Mouse (Mus musculus) brain, embryonic 14.5 days (tissue): ENCODE results near the gene Pnkd.
A peak's percentile ranks its signal among the peaks of the same experiment; 100 is the strongest.

ENCODE experiments used
- CTCF ChIP-seq: fragments of 200-500 bp; IDR thresholded peaks from 2 replicates; pipeline ENCODE4 v1.5.1; 2012; ENCODE audit warnings: inconsistent platforms, mild to moderate bottlenecking, moderate library complexity, borderline replicate concordance; ENCODE audit not compliant: insufficient read depth, insufficient read length; ENCODE audit errors: extremely low read depth
- POLR2A ChIP-seq: fragments of 200-500 bp; IDR thresholded peaks from 2 replicates; pipeline ENCODE4 v1.6.1; 2012; ENCODE audit warnings: mild to moderate bottlenecking, inconsistent platforms, borderline replicate concordance; ENCODE audit not compliant: poor library complexity, insufficient read depth, insufficient read length, severe bottlenecking; ENCODE audit errors: extremely low read depth

GRCm38 (mm10) chr1:74313049-74313692 is 28.4 kb downstream of the Pnkd start:
- no peak for TF ChIP-seq POLR2A
- TF ChIP-seq CTCF = peak; percentile 79; the same call in 1 of the 2 replicates
